Mouse (Mus musculus): Measurements from ENCODE around the gene Gm8108. TPM values are rescaled to one million over a fixed set of nuclear protein-coding genes. Genes with fewer than 3 reads are reported as not detected.
"Not testable (repeated sequence)": the region's sequence is repeated elsewhere in the genome, so short reads cannot be mapped to it uniquely, and the experiment has no call there.

Gene Gm8108
- not detected in 2 replicates for polyA plus RNA-seq (2012; rRNA removed)
- not detected in 2 replicates for polyA plus RNA-seq (2014; fragmentation: Nextera tagmentation; extraction: Ambion mirVana)

GRCm38 (mm10) chr14:4110426-4110825 lies at the start of gene Gm8108:
Gm8108 (plus strand) TSS chr14:4110526.
- WGBS (ENCODE audit: insufficient replicate concordance), result 5% methylated on average over 28 of the region's 37 CpGs
- H3K4me3 ChIP-seq (ENCODE audit: insufficient read depth in 1 of 2, low read depth in 2 of 2, low read length in 2 of 2); H3K4me1 ChIP-seq (replicated peaks; ENCODE audit: control insufficient read depth in 2 of 2, insufficient read depth in 2 of 2, low read length in 1 of 2); H3K27me3 ChIP-seq (ENCODE audit: control insufficient read depth, insufficient read depth, low read length); H3K36me3 ChIP-seq (replicated peaks; ENCODE audit: control insufficient read depth, insufficient read depth, low read depth); H3K4me2 ChIP-seq (ENCODE audit: low read depth); ATAC-seq (ENCODE audit: insufficient read depth); H3K27ac ChIP-seq; DNase-seq (ENCODE audit: low read depth in 3 of 3, low spot score in 3 of 3); H3K9me3 ChIP-seq (ENCODE audit: control insufficient read depth, low read length); H3K9ac ChIP-seq (replicated peaks): not testable (repeated sequence)

- 25% methylated on average over 3 of the region's 3 CpGs for WGBS (ENCODE audit: insufficient replicate concordance)
- not testable (repeated sequence) for H3K27ac ChIP-seq; H3K9me3 ChIP-seq (ENCODE audit: control insufficient read depth, low read length); H3K4me3 ChIP-seq (ENCODE audit: insufficient read depth in 1 of 2, low read depth in 2 of 2, low read length in 2 of 2); H3K4me2 ChIP-seq (ENCODE audit: low read depth); DNase-seq (ENCODE audit: low read depth in 3 of 3, low spot score in 3 of 3); H3K9ac ChIP-seq (replicated peaks); ATAC-seq (ENCODE audit: insufficient read depth); H3K36me3 ChIP-seq (replicated peaks; ENCODE audit: control insufficient read depth, insufficient read depth, low read depth); H3K4me1 ChIP-seq (replicated peaks; ENCODE audit: control insufficient read depth in 2 of 2, insufficient read depth in 2 of 2, low read length in 1 of 2); H3K27me3 ChIP-seq (ENCODE audit: control insufficient read depth, insufficient read depth, low read length)
These were observed 26.5 kb upstream of the Gm8108 start, which contains the start of gene Gm3115 for GRCm38 (mm10) chr14:4083820-4084219. Gm3115 (plus strand) TSS chr14:4084120.

- 68% methylated on average over 4 of the region's 4 CpGs for WGBS (ENCODE audit: insufficient replicate concordance)
These were observed 31.3 kb downstream of the Gm8108 start for GRCm38 (mm10) chr14:4141646-4142045.

GRCm38 (mm10) chr14:4164730-4165129 lies 54.4 kb downstream of the Gm8108 start, which contains the start of gene Gm3127:
Gm3127 (plus strand) TSS chr14:4165030.
- ATAC-seq (ENCODE audit: insufficient read depth); H3K9me3 ChIP-seq (ENCODE audit: control insufficient read depth, low read length); H3K4me1 ChIP-seq (replicated peaks; ENCODE audit: control insufficient read depth in 2 of 2, insufficient read depth in 2 of 2, low read length in 1 of 2); H3K9ac ChIP-seq (replicated peaks); H3K4me3 ChIP-seq (ENCODE audit: insufficient read depth in 1 of 2, low read depth in 2 of 2, low read length in 2 of 2); H3K27ac ChIP-seq; H3K36me3 ChIP-seq (replicated peaks; ENCODE audit: control insufficient read depth, insufficient read depth, low read depth); H3K27me3 ChIP-seq (ENCODE audit: control insufficient read depth, insufficient read depth, low read length); H3K4me2 ChIP-seq (ENCODE audit: low read depth); DNase-seq (ENCODE audit: low read depth in 3 of 3, low spot score in 3 of 3): not testable (repeated sequence)
- WGBS (ENCODE audit: insufficient replicate concordance), result no CpG with 5 or more reads among the region's 2 CpGs

More at GRCm38 (mm10) chr14:4141646-4142045, 31.3 kb downstream of the Gm8108 start:
- not testable (repeated sequence) for H3K36me3 ChIP-seq (replicated peaks; ENCODE audit: control insufficient read depth, insufficient read depth, low read depth); H3K27me3 ChIP-seq (ENCODE audit: control insufficient read depth, insufficient read depth, low read length); H3K27ac ChIP-seq; H3K4me2 ChIP-seq (ENCODE audit: low read depth); DNase-seq (ENCODE audit: low read depth in 3 of 3, low spot score in 3 of 3); H3K9ac ChIP-seq (replicated peaks); ATAC-seq (ENCODE audit: insufficient read depth); H3K4me1 ChIP-seq (replicated peaks; ENCODE audit: control insufficient read depth in 2 of 2, insufficient read depth in 2 of 2, low read length in 1 of 2); H3K4me3 ChIP-seq (ENCODE audit: insufficient read depth in 1 of 2, low read depth in 2 of 2, low read length in 2 of 2); H3K9me3 ChIP-seq (ENCODE audit: control insufficient read depth, low read length)

- not testable (repeated sequence) for H3K27ac ChIP-seq; ATAC-seq (ENCODE audit: insufficient read depth); H3K4me1 ChIP-seq (replicated peaks; ENCODE audit: control insufficient read depth in 2 of 2, insufficient read depth in 2 of 2, low read length in 1 of 2); DNase-seq (ENCODE audit: low read depth in 3 of 3, low spot score in 3 of 3); H3K4me3 ChIP-seq (ENCODE audit: insufficient read depth in 1 of 2, low read depth in 2 of 2, low read length in 2 of 2); H3K27me3 ChIP-seq (ENCODE audit: control insufficient read depth, insufficient read depth, low read length); H3K9me3 ChIP-seq (ENCODE audit: control insufficient read depth, low read length); H3K4me2 ChIP-seq (ENCODE audit: low read depth); H3K9ac ChIP-seq (replicated peaks); H3K36me3 ChIP-seq (replicated peaks; ENCODE audit: control insufficient read depth, insufficient read depth, low read depth)
- 9% methylated on average over 13 of the region's 14 CpGs for WGBS (ENCODE audit: insufficient replicate concordance)
These were observed 71.7 kb downstream of the Gm8108 start for GRCm38 (mm10) chr14:4182030-4182429.

Other genes with a start within 250 kb of the Gm8108 start
- gene Gm2916, start 226.4 kb upstream of the Gm8108 start, polyA plus RNA-seq (2012; rRNA removed), result not detected in 2 replicates
- not detected in 2 replicates for gene Gm2916, start 226.4 kb upstream of the Gm8108 start, polyA plus RNA-seq (2014; fragmentation: Nextera tagmentation; extraction: Ambion mirVana)
- gene Gm3029, start 178.8 kb upstream of the Gm8108 start, polyA plus RNA-seq (2012; rRNA removed), result not detected in 2 replicates
- not detected in 2 replicates for gene Gm3029, start 178.8 kb upstream of the Gm8108 start, polyA plus RNA-seq (2014; fragmentation: Nextera tagmentation; extraction: Ambion mirVana)
- 0.03 TPM in 1 of 2 replicates, not detected in the other for gene Gm3095, start 147.0 kb upstream of the Gm8108 start, polyA plus RNA-seq (2012; rRNA removed)
- not detected in 2 replicates for gene Gm3095, start 147.0 kb upstream of the Gm8108 start, polyA plus RNA-seq (2014; fragmentation: Nextera tagmentation; extraction: Ambion mirVana)
- not detected in 2 replicates for gene Gm3099, start 112.1 kb upstream of the Gm8108 start, polyA plus RNA-seq (2012; rRNA removed)
- gene Gm3099, start 112.1 kb upstream of the Gm8108 start, polyA plus RNA-seq (2014; fragmentation: Nextera tagmentation; extraction: Ambion mirVana), result not detected in 2 replicates
- not detected in 2 replicates for gene Gm5796, start 86.6 kb upstream of the Gm8108 start, polyA plus RNA-seq (2012; rRNA removed)
- not detected in 2 replicates for gene Gm5796, start 86.6 kb upstream of the Gm8108 start, polyA plus RNA-seq (2014; fragmentation: Nextera tagmentation; extraction: Ambion mirVana)
- not detected in 2 replicates for gene Gm3115, start 26.4 kb upstream of the Gm8108 start, polyA plus RNA-seq (2012; rRNA removed)
- not detected in 2 replicates for gene Gm3115, start 26.4 kb upstream of the Gm8108 start, polyA plus RNA-seq (2014; fragmentation: Nextera tagmentation; extraction: Ambion mirVana)
- not detected in 2 replicates for gene Gm3127, start 54.5 kb downstream of the Gm8108 start, polyA plus RNA-seq (2012; rRNA removed)
- not detected in 2 replicates for gene Gm3127, start 54.5 kb downstream of the Gm8108 start, polyA plus RNA-seq (2014; fragmentation: Nextera tagmentation; extraction: Ambion mirVana)
- not detected in 2 replicates for gene Gm2974, start 72.0 kb downstream of the Gm8108 start, polyA plus RNA-seq (2012; rRNA removed)
- gene Gm2974, start 72.0 kb downstream of the Gm8108 start, polyA plus RNA-seq (2014; fragmentation: Nextera tagmentation; extraction: Ambion mirVana), result not detected in 2 replicates
- not detected in 2 replicates for gene Gm3138, start 139.1 kb downstream of the Gm8108 start, polyA plus RNA-seq (2012; rRNA removed)
- gene Gm3138, start 139.1 kb downstream of the Gm8108 start, polyA plus RNA-seq (2014; fragmentation: Nextera tagmentation; extraction: Ambion mirVana), result not detected in 2 replicates
- not detected in 2 replicates for gene Gm3149, start 206.8 kb downstream of the Gm8108 start, polyA plus RNA-seq (2012; rRNA removed)
- gene Gm3149, start 206.8 kb downstream of the Gm8108 start, polyA plus RNA-seq (2014; fragmentation: Nextera tagmentation; extraction: Ambion mirVana), result not detected in 2 replicates
- gene 2610042L04Rik, start 224.2 kb downstream of the Gm8108 start, polyA plus RNA-seq (2012; rRNA removed), result not detected in 2 replicates
- not detected in 2 replicates for gene 2610042L04Rik, start 224.2 kb downstream of the Gm8108 start, polyA plus RNA-seq (2014; fragmentation: Nextera tagmentation; extraction: Ambion mirVana)

Measured in liver, embryonic 14.5 days (tissue).